ENCODE assay signal across 9 mouse cellular contexts in the genomic region with DNA sequence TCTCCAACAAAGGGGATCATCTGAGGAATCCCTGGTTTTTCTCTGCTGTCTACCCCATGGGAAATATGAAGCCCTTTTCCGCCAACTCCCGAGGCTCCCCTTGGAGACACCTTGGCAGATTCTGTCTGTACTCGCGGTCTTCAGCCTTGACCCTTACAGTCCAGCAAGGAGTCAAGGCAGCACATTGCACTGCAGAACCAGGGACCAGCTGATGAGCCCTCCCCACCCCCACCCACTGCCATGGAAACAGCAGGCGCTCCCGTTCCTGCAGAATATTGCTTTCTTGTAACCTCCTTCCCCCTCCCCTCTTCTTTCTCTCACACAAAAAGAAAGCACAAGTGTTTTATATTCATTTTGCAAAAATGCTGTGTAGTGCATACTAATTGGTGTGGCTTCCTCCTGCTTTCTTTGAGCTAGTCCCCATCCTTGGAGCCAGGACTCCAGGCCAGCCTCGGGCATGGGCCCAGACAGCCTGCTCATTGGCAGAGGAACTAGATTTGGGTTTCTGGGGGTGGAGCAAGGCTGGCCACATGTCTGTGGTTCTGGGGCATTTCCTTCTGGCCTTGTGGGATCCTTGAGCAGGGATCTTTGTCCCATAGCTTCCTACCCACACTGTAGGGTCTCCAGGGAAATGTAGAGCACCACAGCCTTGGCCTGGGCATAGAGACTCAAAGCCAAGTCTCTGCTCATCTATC. TPM values are rescaled to one million over a fixed set of nuclear protein-coding genes. Genes with fewer than 3 reads are reported as not detected.
DNase-seq lines count a peak whose midpoint lies in the region; ATAC-seq and TF ChIP-seq lines count a peak whose summit lies in the region.
"Had no signal": no experiment of that assay in that cellular context is flagged by ENCODE, and none has a peak within 500 bp of the region (broad histone marks: within the 10 kb centered on the region; RNA-seq: fewer than 3 reads in every experiment).

No protein-coding gene starts in this region.

- H3K9ac ChIP-seq in embryonic facial prominence, embryonic 13.5 days: no peak overlapping the region

- ATAC-seq in embryonic facial prominence, embryonic 13.5 days (ENCODE audit: insufficient number of reproducible peaks, insufficient read depth, low FRiP score, low TSS enrichment, low read depth): peak; percentile 53; the same call in 1 of the 2 replicates

- intact Hi-C loops in heart, postnatal 25 days (cut with DNase I): no loop called here
- intact Hi-C loops in left cerebral cortex, adult 2 months (cut with DNase I): loop anchor here (2.0 kb wide), 1 partner anchor 58 kb away; no protein-coding TSS in a partner anchor

- no peak for TF ChIP-seq CTCF in left cerebral cortex, adult 2 months (IDR thresholded peaks at IDR 0.05)

- H3K4me1 ChIP-seq in embryonic facial prominence, embryonic 13.5 days: peaks cover 19% of the 10 kb centered on the region

- peaks cover 11% of the 10 kb centered on the region for H3K36me3 ChIP-seq in embryonic facial prominence, embryonic 13.5 days

- no peaks in the 10 kb centered on the region for H3K27me3 ChIP-seq in embryonic facial prominence, embryonic 13.5 days

- WGBS in embryonic facial prominence, embryonic 13.5 days: 66% methylated on average over 7 of the region's 7 CpGs

- DNase-seq in ovary, adult 18-20 months (ENCODE audit: low spot score): peak; percentile 57
- no peak for DNase-seq in ovary, postnatal 14 days (ENCODE audit: low spot score)
- DNase-seq in heart, postnatal 25 days (ENCODE audit: low spot score): peak; percentile 39
- peak; percentile 50 to 71 for DNase-seq in left cerebral cortex, adult 2 months (ENCODE audit: extremely low spot score in 1 of 2, low spot score in 2 of 2)
- DNase-seq in right cerebral cortex, postnatal 36 days (ENCODE audit: low spot score in 2 of 2): peak; percentile 52 to 62
- no peak for DNase-seq in embryo, embryonic 11 days
- DNase-seq in spleen, postnatal 10 days (ENCODE audit: low spot score in 2 of 2): no peak

- no peaks in the 10 kb centered on the region for H3K9me3 ChIP-seq in embryonic facial prominence, embryonic 13.5 days

- H3K4me2 ChIP-seq in embryonic facial prominence, embryonic 13.5 days: no peak overlapping the region

- no peak overlapping the region for H3K4me3 ChIP-seq in embryonic facial prominence, embryonic 13.5 days
- no peak overlapping the region for H3K4me3 ChIP-seq in left cerebral cortex, adult 2 months

- H3K27ac ChIP-seq in embryonic facial prominence, embryonic 13.5 days: peak overlapping the region; percentile 76
- H3K27ac ChIP-seq in left cerebral cortex, adult 2 months: peak overlapping the region; percentile 73
- H3K27ac ChIP-seq: macrophage had no signal

RNA-seq across cellular contexts. Expression of gene Vac14, which starts 46.0 kb away (rescaled TPM):
- 15.1 and 19.8 TPM in 2 replicates for polyA plus RNA-seq in embryonic facial prominence, embryonic 13.5 days (2015; fragmentation: Nextera tagmentation; extraction: Ambion mirVana)
- 10 to 100 TPM; 14.7 to 15.3 TPM for total RNA-seq in heart, postnatal 25 days (2021)
- 10 to 100 TPM; 25.4 to 26.1 TPM for total RNA-seq in left cerebral cortex, adult 2 months (2021)

RNA-seq across cellular contexts. Expression of gene Mtss1l, which starts 56.9 kb away (rescaled TPM):
- 11.0 and 12.6 TPM in 2 replicates for polyA plus RNA-seq in embryonic facial prominence, embryonic 13.5 days (2015; fragmentation: Nextera tagmentation; extraction: Ambion mirVana)
- total RNA-seq in heart, postnatal 25 days (2021): 10 to 100 TPM; 33.8 to 36.1 TPM
- 100 to 1,000 TPM; 207 to 234 TPM for total RNA-seq in left cerebral cortex, adult 2 months (2021)

Comparison
In these comparisons a context has a peak if more than half of its experiments do, and no peak if none do; other contexts are left out.
1. DNase-seq: peak in ovary, adult 18-20 months (single experiment), heart, postnatal 25 days (single experiment), left cerebral cortex, adult 2 months (2 of 2) and right cerebral cortex, postnatal 36 days (2 of 2); none in ovary, postnatal 14 days (single experiment), embryo, embryonic 11 days (single experiment) and spleen, postnatal 10 days (0 of 2).
2. RNA of gene Mtss1l, which starts 56.9 kb away (total RNA-seq): 207 to 234 TPM in left cerebral cortex, adult 2 months; 33.8 to 36.1 TPM in heart, postnatal 25 days; every median in the first group is over 4 times any median in the second.